ENCODE assay signal across 9 mouse cellular contexts in the genomic region with DNA sequence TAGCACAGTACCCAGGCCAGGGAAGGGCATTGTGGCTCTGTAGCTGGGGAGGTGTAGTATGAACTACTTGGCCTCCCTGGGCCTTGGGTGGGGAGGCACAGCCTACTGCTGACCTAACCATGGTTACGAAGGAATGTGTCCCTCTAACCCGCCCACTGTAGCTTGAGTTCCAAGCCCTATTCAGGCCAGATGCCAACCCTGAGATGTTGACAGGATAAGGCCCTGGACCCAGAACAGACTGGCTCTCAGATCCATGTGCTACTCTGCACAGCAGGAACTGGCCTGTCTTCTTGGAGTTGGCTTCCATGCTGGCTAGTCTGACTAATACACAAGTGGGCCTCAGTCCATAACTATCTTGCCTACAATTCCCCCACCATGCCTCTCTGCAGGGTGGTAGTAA. TPM values are rescaled to one million over a fixed set of nuclear protein-coding genes. Genes with fewer than 3 reads are reported as not detected.
DNase-seq lines count a peak whose midpoint lies in the region; ATAC-seq and TF ChIP-seq lines count a peak whose summit lies in the region.
"Had no signal": no experiment of that assay in that cellular context is flagged by ENCODE, and none has a peak within 500 bp of the region (broad histone marks: within the 10 kb centered on the region; RNA-seq: fewer than 3 reads in every experiment).

No protein-coding gene starts in this region.

- 63% methylated on average over 2 of the region's 2 CpGs for WGBS in heart, embryonic 11.5 days (ENCODE audit: insufficient replicate concordance)
- whole genome bisulfite sequencing in kidney, embryonic 16.5 days, result 70% methylated on average over 2 of the region's 2 CpGs
- WGBS in midbrain, embryonic 16.5 days, result 50% methylated on average over 2 of the region's 2 CpGs
- 97% methylated on average over 2 of the region's 2 CpGs for WGBS in thymus, adult 2 months

- peaks cover 11% of the 10 kb centered on the region; the same call in 1 of the 2 replicates for H3K36me3 ChIP-seq in heart, embryonic 11.5 days (ENCODE audit: control insufficient read depth, insufficient read depth, low read length)
- H3K36me3 ChIP-seq in kidney, embryonic 16.5 days (ENCODE audit: insufficient read depth, low read length), result peaks cover 28% of the 10 kb centered on the region
- H3K36me3 ChIP-seq in midbrain, embryonic 16.5 days (ENCODE audit: control insufficient read depth, insufficient read depth, low read length), result peaks cover 31% of the 10 kb centered on the region
- peaks cover 6% of the 10 kb centered on the region; the same call in 1 of the 2 replicates for H3K36me3 ChIP-seq in thymus, adult 2 months (ENCODE audit: control insufficient read depth, insufficient read depth, low read length)

- peak overlapping the region; percentile 43 for H3K4me2 ChIP-seq in heart, embryonic 11.5 days
- no peak overlapping the region for H3K4me2 ChIP-seq in kidney, embryonic 16.5 days (replicated peaks; ENCODE audit: low read depth, low read length)
- H3K4me2 ChIP-seq in midbrain, embryonic 16.5 days (ENCODE audit: low read length), result peak overlapping the region; percentile 21; the same call in 1 of the 2 replicates

- no peak for ATAC-seq in heart, embryonic 11.5 days (replicated peaks; ENCODE audit: insufficient number of reproducible peaks, low FRiP score, low TSS enrichment)
- ATAC-seq in kidney, embryonic 16.5 days (ENCODE audit: low FRiP score, low TSS enrichment), result no peak
- ATAC-seq in midbrain, embryonic 16.5 days, result no peak

- H3K27ac ChIP-seq in heart, embryonic 11.5 days (ENCODE audit: low read depth, low read length), result peak overlapping the region; percentile 94
- peak overlapping the region; percentile 70 for H3K27ac ChIP-seq in kidney, embryonic 16.5 days (ENCODE audit: low read length)
- H3K27ac ChIP-seq in midbrain, embryonic 16.5 days (ENCODE audit: low read length), result peak overlapping the region; percentile 50
- H3K27ac ChIP-seq in thymus, adult 2 months (ENCODE audit: control insufficient read depth, insufficient read depth, low read length), result no peak overlapping the region
- H3K27ac ChIP-seq: macrophage had no signal

- peaks cover 51% of the 10 kb centered on the region for H3K4me1 ChIP-seq in heart, embryonic 11.5 days (ENCODE audit: control insufficient read depth, insufficient read depth, low read length)
- peaks cover 43% of the 10 kb centered on the region for H3K4me1 ChIP-seq in kidney, embryonic 16.5 days (ENCODE audit: insufficient read depth, low read length)
- H3K4me1 ChIP-seq in midbrain, embryonic 16.5 days (ENCODE audit: control insufficient read depth, insufficient read depth, low read length), result peaks cover 43% of the 10 kb centered on the region
- H3K4me1 ChIP-seq in thymus, adult 2 months (replicated peaks; ENCODE audit: control insufficient read depth, insufficient read depth, low read length), result peaks cover 11% of the 10 kb centered on the region

- no peak overlapping the region for H3K4me3 ChIP-seq in heart, embryonic 11.5 days (ENCODE audit: low read depth, low read length)
- H3K4me3 ChIP-seq in kidney, embryonic 16.5 days (ENCODE audit: low read length), result no peak overlapping the region
- H3K4me3 ChIP-seq in midbrain, embryonic 16.5 days (ENCODE audit: low read depth, low read length), result no peak overlapping the region
- no peak overlapping the region for H3K4me3 ChIP-seq in thymus, adult 2 months (ENCODE audit: control insufficient read depth, insufficient read depth, low read length)

- no peak for TF ChIP-seq POLR2A in thymus, adult 2 months (IDR thresholded peaks at IDR 0.05; ENCODE audit: control insufficient read depth, extremely low read depth, insufficient read depth, low read length, poor library complexity)

- no peak for TF ChIP-seq CTCF in thymus, adult 2 months (IDR thresholded peaks at IDR 0.05; ENCODE audit: borderline replicate concordance, control insufficient read depth, extremely low read depth, insufficient read depth, low read length, poor library complexity)

- DNase-seq in heart, adult 9 months (ENCODE audit: low spot score in 2 of 2), result no peak
- DNase-seq in cerebellum, adult 18-20 months, result peak; percentile 81 to 87
- DNase-seq in gastrocnemius, adult 8-10 months (ENCODE audit: low spot score in 2 of 2), result peak; percentile 69 to 71
- no peak for DNase-seq in thymus, postnatal 0 days (ENCODE audit: low spot score)
- DNase-seq in thymus, adult 2 months, result no peak

- H3K27me3 ChIP-seq in heart, embryonic 11.5 days (ENCODE audit: control insufficient read depth, insufficient read depth, low read length), result no peaks in the 10 kb centered on the region
- H3K27me3 ChIP-seq in kidney, embryonic 16.5 days (ENCODE audit: insufficient read depth, low read length), result no peaks in the 10 kb centered on the region
- H3K27me3 ChIP-seq in midbrain, embryonic 16.5 days (ENCODE audit: control insufficient read depth, insufficient read depth, low read depth, low read length), result no peaks in the 10 kb centered on the region
- no peaks in the 10 kb centered on the region for H3K27me3 ChIP-seq in thymus, adult 2 months (ENCODE audit: control insufficient read depth, insufficient read depth, low read length)

- peak overlapping the region; percentile 58 for H3K9ac ChIP-seq in heart, embryonic 11.5 days (ENCODE audit: low read depth, low read length)
- H3K9ac ChIP-seq in kidney, embryonic 16.5 days (replicated peaks; ENCODE audit: low read length), result no peak overlapping the region; the same call in 1 of the 2 replicates
- peak overlapping the region; percentile 11; the same call in 1 of the 2 replicates for H3K9ac ChIP-seq in midbrain, embryonic 16.5 days (ENCODE audit: low read depth, low read length)

- H3K9me3 ChIP-seq in heart, embryonic 11.5 days (replicated peaks; ENCODE audit: control insufficient read depth, low read length), result no peaks in the 10 kb centered on the region
- H3K9me3 ChIP-seq in kidney, embryonic 16.5 days (ENCODE audit: low read length), result no peaks in the 10 kb centered on the region
- H3K9me3 ChIP-seq in midbrain, embryonic 16.5 days (replicated peaks; ENCODE audit: control insufficient read depth, low read length, poor library complexity, severe bottlenecking), result no peaks in the 10 kb centered on the region

RNA-seq across cellular contexts. Expression of gene Txnrd2, which starts 30.0 kb away (rescaled TPM):
- polyA plus RNA-seq in heart, embryonic 11.5 days (2014; fragmentation: Nextera tagmentation; extraction: Ambion mirVana), result 32.6 and 32.8 TPM in 2 replicates
- total RNA-seq in gastrocnemius, adult 8-10 months (2022), result 10 to 100 TPM; 17.2 to 23.5 (median 21.3) TPM
- 33.7 and 35.2 TPM in 2 replicates for polyA plus RNA-seq in kidney, embryonic 16.5 days (2015; fragmentation: Nextera tagmentation; extraction: Ambion mirVana)
- 36.6 and 37.0 TPM in 2 replicates for polyA plus RNA-seq in midbrain, embryonic 16.5 days (2015; fragmentation: Nextera tagmentation; extraction: Ambion mirVana)
- 11.3 and 12.3 TPM in 2 replicates for polyA plus RNA-seq in thymus, postnatal 0 days (2015; fragmentation: Nextera tagmentation; extraction: Ambion mirVana)
- 10.6 and 10.7 TPM in 2 replicates for polyA plus RNA-seq in thymus, adult 2 months (2012; rRNA removed)

RNA-seq across cellular contexts. Expression of gene Comt, which starts 30.5 kb away (rescaled TPM):
- polyA plus RNA-seq in heart, embryonic 11.5 days (2014; fragmentation: Nextera tagmentation; extraction: Ambion mirVana), result 90.1 and 96.5 TPM in 2 replicates
- 10 to 100 TPM; 36.7 to 39.9 (median 38.5) TPM for total RNA-seq in gastrocnemius, adult 8-10 months (2022)
- 119 and 127 TPM in 2 replicates for polyA plus RNA-seq in kidney, embryonic 16.5 days (2015; fragmentation: Nextera tagmentation; extraction: Ambion mirVana)
- polyA plus RNA-seq in midbrain, embryonic 16.5 days (2015; fragmentation: Nextera tagmentation; extraction: Ambion mirVana), result 96.6 and 112 TPM in 2 replicates
- 73.8 and 83.6 TPM in 2 replicates for polyA plus RNA-seq in thymus, postnatal 0 days (2015; fragmentation: Nextera tagmentation; extraction: Ambion mirVana)
- polyA plus RNA-seq in thymus, adult 2 months (2012; rRNA removed), result 104 and 108 TPM in 2 replicates

RNA-seq across cellular contexts. Expression of gene Arvcf, which starts 48.2 kb away (rescaled TPM):
- polyA plus RNA-seq in heart, embryonic 11.5 days (2014; fragmentation: Nextera tagmentation; extraction: Ambion mirVana), result 19.5 and 23.4 TPM in 2 replicates
- 10 to 100 TPM in 2 of 4 experiments, 1 to 10 TPM in 2; 7.8 to 12.7 (median 9.9) TPM for total RNA-seq in gastrocnemius, adult 8-10 months (2022)
- 31.0 and 31.2 TPM in 2 replicates for polyA plus RNA-seq in kidney, embryonic 16.5 days (2015; fragmentation: Nextera tagmentation; extraction: Ambion mirVana)
- 77.1 and 80.2 TPM in 2 replicates for polyA plus RNA-seq in midbrain, embryonic 16.5 days (2015; fragmentation: Nextera tagmentation; extraction: Ambion mirVana)
- polyA plus RNA-seq in thymus, postnatal 0 days (2015; fragmentation: Nextera tagmentation; extraction: Ambion mirVana), result 31.2 and 40.0 TPM in 2 replicates
- 52.3 and 56.0 TPM in 2 replicates for polyA plus RNA-seq in thymus, adult 2 months (2012; rRNA removed)

RNA-seq across cellular contexts. Expression of gene Tango2, which starts 48.3 kb away (rescaled TPM):
- polyA plus RNA-seq in heart, embryonic 11.5 days (2014; fragmentation: Nextera tagmentation; extraction: Ambion mirVana), result 56.3 and 62.1 TPM in 2 replicates
- 10 to 100 TPM; 29.9 to 53.4 (median 43.1) TPM for total RNA-seq in gastrocnemius, adult 8-10 months (2022)
- polyA plus RNA-seq in kidney, embryonic 16.5 days (2015; fragmentation: Nextera tagmentation; extraction: Ambion mirVana), result 29.1 and 31.0 TPM in 2 replicates
- 78.7 and 82.5 TPM in 2 replicates for polyA plus RNA-seq in midbrain, embryonic 16.5 days (2015; fragmentation: Nextera tagmentation; extraction: Ambion mirVana)
- polyA plus RNA-seq in thymus, postnatal 0 days (2015; fragmentation: Nextera tagmentation; extraction: Ambion mirVana), result 37.1 and 41.2 TPM in 2 replicates
- polyA plus RNA-seq in thymus, adult 2 months (2012; rRNA removed), result 53.7 and 67.3 TPM in 2 replicates

Comparison
In these comparisons a context has a peak if more than half of its experiments do, and no peak if none do; other contexts are left out.
1. DNase-seq: peak in cerebellum, adult 18-20 months (2 of 2) and gastrocnemius, adult 8-10 months (2 of 2); none in heart, adult 9 months (0 of 2), thymus, postnatal 0 days (single experiment) and thymus, adult 2 months (single experiment).